Mouse (Mus musculus) liver, adult 2 months (tissue): ENCODE results near the gene Pyroxd1. TPM values are rescaled to one million over a fixed set of nuclear protein-coding genes. Genes with fewer than 3 reads are reported as not detected.

Experiments
- DNase-seq: peaks from one replicate; pipeline ENCODE4 v3.0.0-alpha.2; 2011; ENCODE audit warnings: low read depth, low spot score; ENCODE audit errors: extremely low read depth
- H3K27ac ChIP-seq: fragments of 200-500 bp; replicated peaks from 2 replicates; pipeline ENCODE4 v1.5.1; 2012; ENCODE audit warnings: low read depth, mild to moderate bottlenecking, control low read depth, inconsistent platforms, low read length; ENCODE audit not compliant: insufficient read depth
- H3K27me3 ChIP-seq: fragments of 200-500 bp; 2 replicates; pipeline ENCODE4 v1.6.1; 2012; ENCODE audit warnings: mild to moderate bottlenecking, moderate library complexity, low read length, inconsistent platforms; ENCODE audit not compliant: control insufficient read depth, insufficient read depth
- H3K36me3 ChIP-seq: fragments of 200-500 bp; 2 replicates; pipeline ENCODE4 v1.6.1; 2012; ENCODE audit warnings: low read length, inconsistent platforms; ENCODE audit not compliant: control insufficient read depth, insufficient read depth
- H3K4me1 ChIP-seq: fragments of 200-500 bp; 2 replicates; pipeline ENCODE4 v1.6.1; 2011; ENCODE audit warnings: low read length; ENCODE audit not compliant: control insufficient read depth, insufficient read depth
- H3K4me3 ChIP-seq: fragments of 200-500 bp; 2 replicates; pipeline ENCODE4 v1.5.1; 2011; ENCODE audit warnings: low read depth, mild to moderate bottlenecking, control low read depth, low read length, moderate library complexity; ENCODE audit not compliant: insufficient read depth
- H3K79me2 ChIP-seq: fragments of 200-500 bp; 2 replicates; pipeline ENCODE4 v1.6.1; 2012; ENCODE audit warnings: inconsistent platforms, mild to moderate bottlenecking, low read length, moderate library complexity; ENCODE audit not compliant: control insufficient read depth, insufficient read depth
- H3K9ac ChIP-seq: fragments of 200-500 bp; 2 replicates; pipeline ENCODE4 v1.6.1; 2012; ENCODE audit warnings: low read depth, mild to moderate bottlenecking, control low read depth, inconsistent platforms, low read length
- CTCF ChIP-seq: fragments of 200-500 bp; IDR thresholded peaks from 2 replicates; pipeline ENCODE4 v1.5.1; 2011; ENCODE audit warnings: low read depth, low read length, control low read depth
- POLR2A ChIP-seq: fragments of 200-500 bp; IDR thresholded peaks from 2 replicates; pipeline ENCODE4 v1.6.1; 2011; ENCODE audit warnings: low read length, control low read depth; ENCODE audit not compliant: insufficient read depth; ENCODE audit errors: extremely low read depth
- WGBS: fragments of 180-500 bp; shearing (Covaris S2); methylation state at CpG from one replicate; pipeline ENCODE4 v1.1.7; 2018; 5-methylcytosine and 5-hydroxymethylcytosine counted together
- polyA plus RNA-seq: library from polyadenylated mRNA; depleted of rRNA; stranded (reverse); fragments of >200 nt; gene quantifications from 2 replicates; pipeline ENCODE4 v1.2.3, GENCODE M21; 2012
- total RNA-seq: library from RNA; depleted of rRNA; stranded (reverse); fragments of >200 nt; gene quantifications from 2 replicates; pipeline ENCODE4 v1.2.3, GENCODE M21; 2014

Pyroxd1 gene
- total and polyA plus RNA-seq, 2 experiments, result 4.1 to 12.8 TPM

- TF ChIP-seq CTCF (no peak), POLR2A (no peak)
- Histone ChIP-seq H3K4me1 (no peaks in the 10 kb centered on the region), H3K79me2 (no peaks in the 10 kb centered on the region), H3K9ac (no peak overlapping the region), H3K27ac (no peak overlapping the region), H3K4me3 (no peak overlapping the region), H3K36me3 (peaks cover 48% of the 10 kb centered on the region), H3K27me3 (no peaks in the 10 kb centered on the region)
- WGBS, result 87% methylated on average over 8 of the region's 8 CpGs
- no peak for DNase-seq
Observed at GRCm38 (mm10) chr6:142365742-142366472, 20.5 kb downstream of the Pyroxd1 start.

- WGBS, result 93% methylated on average over 10 of the region's 10 CpGs
- no peak overlapping the region for H3K9ac ChIP-seq
- no peaks in the 10 kb centered on the region for H3K4me1 ChIP-seq
- TF ChIP-seq POLR2A (no peak), CTCF (no peak)
- no peak for DNase-seq
- H3K27ac ChIP-seq, result no peak overlapping the region
- no peak overlapping the region for H3K4me3 ChIP-seq
- H3K79me2 ChIP-seq, result no peaks in the 10 kb centered on the region
- H3K27me3 ChIP-seq, result no peaks in the 10 kb centered on the region
- H3K36me3 ChIP-seq, result peaks cover 45% of the 10 kb centered on the region
Observed at GRCm38 (mm10) chr6:142366473-142367018, 21.1 kb downstream of the Pyroxd1 start.

GRCm38 (mm10) chr6:142367565-142367964 lies 22.1 kb downstream of the Pyroxd1 start:
- H3K9ac ChIP-seq, result no peak overlapping the region
- DNase-seq, result no peak
- peaks cover 36% of the 10 kb centered on the region for H3K36me3 ChIP-seq
- H3K4me1 ChIP-seq, result no peaks in the 10 kb centered on the region
- TF ChIP-seq POLR2A (no peak), CTCF (no peak)
- H3K27ac ChIP-seq, result no peak overlapping the region
- H3K27me3 ChIP-seq, result no peaks in the 10 kb centered on the region
- no peaks in the 10 kb centered on the region for H3K79me2 ChIP-seq
- no peak overlapping the region for H3K4me3 ChIP-seq
- WGBS, result 95% methylated on average over 3 of the region's 3 CpGs

GRCm38 (mm10) chr6:142369568-142369967 lies 24.1 kb downstream of the Pyroxd1 start:
- Histone ChIP-seq H3K79me2 (no peaks in the 10 kb centered on the region), H3K4me3 (no peak overlapping the region), H3K36me3 (peaks cover 32% of the 10 kb centered on the region), H3K4me1 (no peaks in the 10 kb centered on the region), H3K27me3 (no peaks in the 10 kb centered on the region), H3K27ac (no peak overlapping the region), H3K9ac (no peak overlapping the region)
- WGBS, result 92% methylated on average over 3 of the region's 3 CpGs
- TF ChIP-seq CTCF (no peak), POLR2A (no peak)
- DNase-seq, result no peak

GRCm38 (mm10) chr6:142377081-142377480 lies 31.6 kb downstream of the Pyroxd1 start:
- Histone ChIP-seq H3K27ac (no peak overlapping the region), H3K36me3 (peaks cover 11% of the 10 kb centered on the region; the same call in 1 of the 2 replicates), H3K27me3 (no peaks in the 10 kb centered on the region), H3K4me1 (no peaks in the 10 kb centered on the region), H3K9ac (no peak overlapping the region), H3K79me2 (no peaks in the 10 kb centered on the region), H3K4me3 (no peak overlapping the region)
- WGBS, result 56% methylated on average over 1 of the region's 1 CpGs
- TF ChIP-seq CTCF (no peak), POLR2A (no peak)
- no peak for DNase-seq

GRCm38 (mm10) chr6:142378576-142379330 lies 33.3 kb downstream of the Pyroxd1 start:
- 85% methylated on average over 8 of the region's 8 CpGs for WGBS
- H3K36me3 ChIP-seq, result peaks cover 11% of the 10 kb centered on the region; the same call in 1 of the 2 replicates
- no peaks in the 10 kb centered on the region for H3K27me3 ChIP-seq
- no peak for DNase-seq
- TF ChIP-seq CTCF (no peak), POLR2A (no peak)
- H3K27ac ChIP-seq, result no peak overlapping the region
- H3K9ac ChIP-seq, result no peak overlapping the region
- no peaks in the 10 kb centered on the region for H3K79me2 ChIP-seq
- H3K4me1 ChIP-seq, result no peaks in the 10 kb centered on the region
- no peak overlapping the region for H3K4me3 ChIP-seq
